Mouse (Mus musculus): ENCODE measurements around the gene Cers4.
A peak's percentile ranks its signal among the peaks of the same experiment; 100 is the strongest.

Gene Cers4

GRCm38 (mm10) chr8:4492851-4493685 lies at the start of gene Cers4:
Gene Cers4, plus strand, starts transcription at chr8:4493026.
- peak; percentile 66 for DNase-seq (ENCODE audit: low read depth, low spot score)

GRCm38 (mm10) chr8:4458165-4458564 lies 34.7 kb upstream of the Cers4 start:
- DNase-seq (ENCODE audit: low read depth, low spot score): no peak

DNA sequence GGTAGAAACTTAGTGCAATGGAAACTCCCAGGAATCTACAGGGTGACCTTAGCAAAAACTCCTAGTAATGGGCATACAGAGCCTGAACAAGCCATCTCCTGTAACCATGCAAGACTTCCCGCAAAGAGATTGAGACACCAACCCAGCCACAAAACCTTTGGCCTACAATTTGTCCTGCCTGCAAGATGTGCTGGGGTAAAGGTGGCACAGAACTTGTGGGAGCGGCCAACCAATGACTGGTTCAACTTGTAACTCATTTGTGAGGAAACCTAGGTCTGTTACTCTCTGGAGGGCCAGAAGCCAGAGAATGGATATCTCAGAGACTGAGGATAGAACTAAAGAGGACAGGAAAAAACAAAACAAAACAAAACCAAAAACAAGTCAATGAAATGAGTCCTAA lies 29.8 kb upstream of the Cers4 start:
- DNase-seq (ENCODE audit: low read depth, low spot score): no peak

GRCm38 (mm10) chr8:4474419-4475187 lies 18.2 kb upstream of the Cers4 start:
- DNase-seq (ENCODE audit: low read depth, low spot score): no peak

- DNase-seq (ENCODE audit: low read depth, low spot score): no peak
These were observed 11.7 kb upstream of the Cers4 start for GRCm38 (mm10) chr8:4481154-4481553.

- no peak for DNase-seq (ENCODE audit: low read depth, low spot score)
These were observed 11.2 kb upstream of the Cers4 start for GRCm38 (mm10) chr8:4481586-4481985.

GRCm38 (mm10) chr8:4482501-4482900 lies 10.3 kb upstream of the Cers4 start:
- DNase-seq (ENCODE audit: low read depth, low spot score): no peak

- DNase-seq (ENCODE audit: low read depth, low spot score): no peak
These were observed 9.5 kb upstream of the Cers4 start for GRCm38 (mm10) chr8:4483330-4483729.

- DNase-seq (ENCODE audit: low read depth, low spot score): peak; percentile 9
These were observed 1.0 kb downstream of the Cers4 start for GRCm38 (mm10) chr8:4493686-4494440.

GRCm38 (mm10) chr8:4495976-4496375 lies 3.1 kb downstream of the Cers4 start:
- DNase-seq (ENCODE audit: low read depth, low spot score): no peak

DNA sequence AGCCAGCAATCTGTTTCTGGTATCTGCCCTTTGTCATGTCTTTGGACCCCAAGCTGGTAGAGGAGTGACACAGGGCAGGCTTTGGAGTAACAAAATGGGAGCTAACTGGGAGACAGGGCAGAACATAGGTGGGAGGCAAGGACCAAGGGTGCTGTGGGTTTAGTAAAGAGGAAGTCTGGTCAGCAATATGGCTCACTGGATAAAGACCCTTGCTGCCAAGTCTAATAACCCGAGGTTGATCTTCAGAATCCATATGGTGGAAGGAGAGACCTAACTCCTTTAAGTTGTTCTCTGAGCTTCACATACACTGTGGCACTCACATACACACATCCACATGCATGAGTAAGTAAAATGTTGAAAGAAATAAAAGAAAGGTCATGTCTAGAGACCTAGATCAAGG lies 4.8 kb downstream of the Cers4 start:
- no peak for DNase-seq (ENCODE audit: low read depth, low spot score)

DNA sequence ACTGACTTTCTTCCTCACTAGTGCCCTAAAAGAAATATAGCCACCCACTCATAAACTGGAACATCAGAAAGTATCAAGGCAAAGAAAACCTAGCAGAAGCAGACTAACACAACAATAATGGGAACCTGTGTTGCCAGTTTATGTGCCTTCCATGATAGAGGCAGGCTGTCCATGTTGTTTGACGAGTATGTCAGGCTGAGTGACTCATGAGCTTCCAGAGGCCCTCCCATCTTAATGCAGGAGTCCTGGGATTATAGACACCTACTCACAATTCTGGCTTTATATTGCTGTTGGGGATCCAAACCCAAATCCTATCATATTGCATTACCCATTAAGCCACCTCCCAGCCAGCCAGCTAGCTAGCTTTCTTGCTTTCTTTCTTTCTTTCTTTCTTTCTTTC lies 12.5 kb downstream of the Cers4 start:
- no peak for DNase-seq (ENCODE audit: low read depth, low spot score)

DNA sequence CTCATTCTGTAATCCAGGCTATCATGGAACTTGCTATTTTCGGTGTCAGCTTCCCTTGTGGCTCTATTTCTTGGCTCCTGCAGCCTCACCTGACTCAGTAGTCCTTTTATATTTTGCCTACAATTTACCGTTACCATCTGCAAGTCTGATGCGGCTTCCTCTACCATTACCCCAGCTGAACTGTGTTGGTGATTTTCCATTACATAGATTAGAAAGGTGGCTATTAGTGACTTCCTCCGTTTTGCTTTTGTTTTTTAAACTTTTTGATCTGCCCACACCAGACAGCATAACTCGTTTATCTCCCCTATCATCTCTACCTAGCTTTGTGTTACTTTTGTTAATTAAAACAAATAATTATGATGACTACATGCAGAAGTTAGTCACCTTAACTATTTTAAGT lies 14.7 kb downstream of the Cers4 start:
- no peak for DNase-seq (ENCODE audit: low read depth, low spot score)

- DNase-seq (ENCODE audit: low read depth, low spot score): no peak
These were observed 18.0 kb downstream of the Cers4 start for GRCm38 (mm10) chr8:4510824-4511223.

DNA sequence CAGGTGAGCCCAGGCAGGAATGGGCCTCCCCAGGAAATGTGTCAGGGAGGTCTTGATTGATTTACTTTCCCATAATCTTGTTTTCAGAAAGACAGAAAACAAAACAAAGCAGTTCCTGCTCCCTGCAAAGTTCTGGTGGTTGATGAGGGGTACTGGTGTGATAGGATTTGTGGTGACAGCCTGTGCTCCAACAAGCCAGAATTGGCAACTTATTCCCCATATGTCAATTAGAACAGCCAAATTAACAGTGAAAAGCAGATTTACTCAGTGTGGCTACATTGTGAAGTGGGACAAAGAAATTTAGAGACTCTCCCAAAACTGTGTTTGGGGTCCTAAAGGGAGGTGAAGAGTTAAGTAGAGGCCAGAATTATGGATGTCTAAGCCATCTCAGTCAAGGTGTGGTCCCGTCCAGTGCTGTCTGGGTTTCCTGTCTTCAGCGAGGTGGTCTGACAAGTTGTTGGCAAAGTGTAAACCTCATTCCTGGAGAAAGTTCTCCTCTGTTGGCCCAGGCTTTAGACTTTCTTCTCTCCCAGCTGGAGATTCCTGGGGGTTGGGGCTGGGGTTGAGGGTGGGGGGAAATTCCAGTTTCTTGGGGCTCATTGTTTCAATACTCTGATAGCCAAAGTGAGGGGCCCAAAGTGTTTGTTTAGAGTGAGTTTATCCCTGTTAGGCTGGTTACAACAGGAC lies 18.7 kb downstream of the Cers4 start:
- no peak for DNase-seq (ENCODE audit: low read depth, low spot score)

- no peak for DNase-seq (ENCODE audit: low read depth, low spot score)
These were observed 19.3 kb downstream of the Cers4 start for GRCm38 (mm10) chr8:4512116-4512495.

DNA sequence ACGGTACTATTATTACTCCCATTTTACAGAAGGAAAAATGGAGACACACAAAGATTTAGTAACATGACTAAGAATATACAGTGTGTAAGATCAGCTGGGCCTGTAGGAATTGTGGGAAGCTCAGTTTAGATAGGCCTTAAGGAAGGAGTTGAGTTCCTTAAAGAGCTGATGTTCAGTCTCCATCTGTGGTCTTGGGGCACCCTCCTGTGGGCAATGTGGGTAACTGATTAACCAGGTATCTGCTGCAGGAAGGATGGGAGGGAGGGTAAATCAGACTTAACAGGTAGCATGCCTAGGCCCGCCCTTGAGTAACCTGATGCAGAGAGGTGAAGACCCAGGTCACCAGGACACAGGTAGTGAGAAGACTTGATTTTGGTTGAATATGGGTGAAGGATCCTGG lies 23.3 kb downstream of the Cers4 start:
- DNase-seq (ENCODE audit: low read depth, low spot score): peak; percentile 27

DNA sequence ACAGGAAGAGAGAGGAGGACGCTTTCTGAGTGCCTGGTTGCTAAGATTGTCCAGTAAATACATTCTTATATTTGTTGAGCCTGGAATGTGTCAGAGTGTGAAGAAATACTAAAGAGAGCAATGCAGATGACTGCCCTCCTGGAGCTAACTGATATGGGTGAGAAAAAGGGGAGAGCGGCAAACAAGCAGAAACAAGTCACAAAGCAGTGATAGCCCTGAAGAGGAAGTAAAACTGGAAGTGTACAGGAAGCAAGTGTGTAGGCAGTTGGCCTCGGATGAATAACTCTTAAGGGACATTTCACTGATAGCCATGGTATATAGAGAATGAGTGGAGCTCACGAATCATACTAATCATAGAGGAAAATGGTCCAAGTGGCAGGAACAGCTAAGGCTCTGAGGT lies 28.6 kb downstream of the Cers4 start:
- DNase-seq (ENCODE audit: low read depth, low spot score): no peak

- DNase-seq (ENCODE audit: low read depth, low spot score): no peak
These were observed 30.7 kb downstream of the Cers4 start for GRCm38 (mm10) chr8:4523525-4523924.

Data from skeletal muscle tissue, adult 2 months (tissue).